Mouse (Mus musculus): ENCODE measurements around the gene Msrb1. TPM values are rescaled to one million over a fixed set of nuclear protein-coding genes. Genes with fewer than 3 reads are reported as not detected.
"Not testable (repeated sequence)": the region's sequence is repeated elsewhere in the genome, so short reads cannot be mapped to it uniquely, and the experiment has no call there.

The Msrb1 gene
- total RNA-seq, 2 experiments from 2014 or later = 75.1 to 93.3 TPM

DNA sequence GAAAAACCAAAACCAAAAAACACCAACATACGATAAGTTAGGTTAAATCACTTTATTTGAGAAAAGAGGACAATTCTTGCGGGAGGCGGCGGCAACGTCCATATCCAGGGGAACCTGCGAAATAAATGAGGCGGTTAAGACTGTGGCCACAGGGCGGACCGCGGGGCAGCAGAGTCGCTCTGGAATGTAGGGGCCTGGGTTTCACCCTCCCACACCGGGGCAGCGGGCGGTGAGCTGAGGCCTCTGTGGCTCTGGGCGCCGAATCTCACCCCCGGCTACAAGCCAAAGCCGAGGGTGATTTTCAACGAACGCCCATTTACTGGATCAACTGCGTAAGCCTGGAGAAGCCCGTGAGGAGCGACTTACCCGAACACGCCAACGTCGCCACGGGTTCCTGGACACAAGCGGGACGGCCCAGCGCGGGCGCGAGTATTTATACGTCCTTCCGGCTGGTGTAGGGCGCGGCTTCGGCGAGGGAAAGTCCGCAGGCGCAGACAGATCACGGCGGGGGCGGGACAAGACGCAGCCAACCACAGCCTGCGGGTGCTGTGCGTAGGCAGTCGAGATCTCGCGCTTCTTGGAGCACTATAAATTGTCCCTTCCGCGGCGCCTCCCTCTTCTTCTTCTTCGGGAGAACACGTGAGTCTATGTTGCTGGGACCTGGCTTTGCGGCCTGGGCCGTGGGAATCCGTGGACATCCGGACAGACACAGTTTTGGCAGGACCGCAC is 16.8 kb upstream of the Msrb1 start:
- peak; percentile 98 for DNase-seq

DNA sequence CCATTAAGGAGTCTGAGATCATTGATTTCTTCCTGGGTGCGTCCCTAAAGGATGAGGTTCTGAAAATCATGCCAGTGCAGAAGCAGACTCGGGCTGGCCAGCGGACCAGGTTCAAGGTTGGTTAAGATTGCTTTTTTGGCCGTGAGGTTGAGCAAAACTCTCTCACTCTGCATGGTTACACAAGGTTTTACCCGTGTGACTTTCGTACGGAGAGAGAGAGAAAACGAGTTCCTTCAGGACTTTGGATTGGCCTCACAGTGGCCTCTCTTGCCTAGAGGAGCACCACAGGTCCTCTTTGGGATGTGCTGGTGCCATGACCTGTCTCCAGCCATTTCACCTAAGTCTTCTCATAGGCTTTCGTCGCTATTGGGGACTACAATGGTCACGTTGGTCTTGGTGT is 15.8 kb upstream of the Msrb1 start:
- not testable (repeated sequence) for DNase-seq

DNA sequence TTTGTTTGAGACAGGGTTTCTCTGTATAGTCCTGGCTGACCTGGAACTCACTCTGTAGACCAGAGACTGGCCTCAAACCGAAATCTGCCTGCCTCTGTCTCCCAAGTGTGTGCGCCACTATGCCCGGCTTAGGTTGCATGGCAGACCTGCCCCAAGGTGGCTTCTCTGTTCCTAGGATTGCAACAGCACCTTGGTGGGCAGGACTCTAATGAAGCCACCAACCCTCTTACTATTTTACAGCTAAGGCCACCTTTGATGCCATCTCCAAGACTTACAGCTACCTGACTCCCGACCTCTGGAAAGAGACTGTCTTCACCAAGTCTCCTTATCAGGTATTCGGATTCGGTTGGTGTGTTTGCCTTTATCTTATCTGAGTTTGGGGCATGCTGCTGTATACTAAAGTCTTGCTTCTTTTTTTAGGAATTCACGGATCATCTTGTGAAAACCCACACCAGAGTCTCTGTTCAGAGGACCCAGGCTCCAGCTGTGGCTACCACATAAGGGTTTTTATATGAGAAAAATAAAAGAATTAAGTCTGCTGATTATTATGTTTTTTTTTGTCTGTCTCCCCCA is 15.0 kb upstream of the Msrb1 start:
- DNase-seq = not testable (repeated sequence)

DNA sequence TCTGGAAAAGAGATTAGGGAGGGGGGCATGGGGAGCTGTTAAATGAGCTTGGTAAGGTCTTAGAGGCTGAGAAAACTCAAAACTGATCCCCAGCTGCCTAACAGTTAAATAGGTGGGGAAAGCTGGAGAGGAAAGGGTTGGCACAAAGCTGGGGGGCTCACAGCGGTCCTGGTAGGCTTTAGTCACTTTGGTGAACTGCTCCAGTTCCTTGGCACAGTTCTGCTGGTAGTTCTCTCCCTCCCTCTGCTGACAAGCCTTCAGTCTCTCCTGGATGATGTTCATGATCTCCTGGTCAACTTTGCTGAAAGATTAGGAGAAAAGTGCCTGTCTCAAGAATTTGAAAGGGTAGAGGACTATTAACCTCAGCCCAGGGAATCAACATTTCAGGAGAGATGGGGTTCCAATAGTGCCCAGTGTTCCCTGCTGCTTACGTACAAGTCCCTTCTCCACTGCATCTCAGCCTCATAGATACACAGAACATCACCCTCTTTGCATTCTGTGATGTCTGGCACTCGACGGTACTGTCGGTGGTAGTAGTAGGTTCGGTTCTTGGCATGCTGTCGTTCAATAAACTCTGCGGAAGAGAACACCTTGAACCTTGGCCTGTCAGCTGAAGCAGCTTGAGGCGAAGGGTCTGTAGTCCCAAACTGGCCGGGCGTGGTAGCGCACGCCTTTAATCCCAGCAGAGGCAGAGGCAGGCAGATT is 14.1 kb upstream of the Msrb1 start:
- DNase-seq = no peak

DNA sequence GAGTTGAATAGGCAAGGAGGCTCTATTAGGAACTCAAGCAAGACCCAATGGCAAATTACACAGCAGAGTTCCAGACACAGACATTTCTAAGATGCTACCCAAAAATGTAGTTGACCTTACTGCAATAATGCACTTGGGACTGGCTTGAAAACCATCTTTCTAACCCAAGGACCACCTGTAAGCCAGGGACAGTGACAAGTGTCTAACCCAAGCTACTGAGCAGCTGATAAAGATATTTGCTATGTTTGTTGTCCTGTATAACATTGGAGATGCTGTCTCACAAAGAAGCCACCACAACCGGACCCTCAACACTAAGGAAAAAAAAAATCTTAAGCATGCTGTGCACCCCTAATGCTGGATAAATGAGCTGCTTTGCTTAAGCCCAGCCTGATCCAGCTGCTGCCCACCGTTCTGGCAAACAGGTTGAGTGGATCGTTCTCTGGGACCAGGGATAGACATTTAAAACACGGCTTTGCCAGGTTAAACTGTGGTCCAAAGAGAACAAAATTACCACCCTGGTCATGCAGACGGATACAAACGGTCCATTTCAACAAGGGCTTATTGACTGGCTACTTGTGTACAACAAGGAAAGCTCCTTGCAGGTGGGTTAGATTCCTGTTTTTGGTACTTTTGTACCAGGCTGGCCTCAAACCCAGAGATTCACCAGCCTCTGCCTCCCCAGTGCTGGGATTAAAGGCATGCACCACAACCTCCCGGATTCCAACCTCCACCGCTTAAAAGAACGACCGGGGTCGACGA is 13.1 kb upstream of the Msrb1 start:
- DNase-seq = no peak

DNA sequence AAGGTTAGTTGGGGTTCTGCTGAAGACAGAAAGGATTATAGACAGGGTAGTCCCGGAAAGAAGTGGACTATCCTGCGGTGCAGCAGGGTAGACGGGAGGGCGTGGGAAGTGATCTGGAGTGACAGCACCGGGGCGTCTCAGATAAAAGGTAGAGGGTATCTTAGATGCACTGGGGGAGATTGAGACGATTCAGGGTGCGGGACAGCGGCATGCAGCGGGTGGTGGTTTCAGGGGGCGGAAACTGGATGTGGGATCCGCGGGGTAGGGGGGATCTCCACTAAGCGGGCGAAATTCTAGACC is 12.6 kb upstream of the Msrb1 start:
- no peak for DNase-seq

DNA sequence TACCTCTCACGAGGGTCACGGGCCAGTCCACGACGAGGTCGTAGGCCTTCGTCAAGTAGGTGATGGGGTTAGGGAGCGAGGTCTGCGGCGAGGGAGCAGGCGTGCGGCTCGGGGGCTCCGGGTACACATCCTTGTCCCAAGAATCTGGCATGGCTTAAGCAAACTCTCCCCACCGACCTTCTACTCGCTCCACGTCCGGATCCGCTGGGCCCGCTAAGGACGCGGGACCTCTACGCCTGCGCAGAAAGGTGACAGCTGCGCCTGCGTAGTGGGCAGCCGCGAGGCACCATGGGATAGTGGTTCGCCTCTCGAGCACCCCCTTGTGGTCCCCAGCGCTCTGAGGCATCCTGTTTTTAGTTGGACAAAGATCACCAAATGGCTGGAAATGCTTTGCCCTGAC is 12.3 kb upstream of the Msrb1 start, which contains the start of gene Ndufb10:
Gene Ndufb10, minus strand, starts transcription at position 295 of the 400 bp plus-strand sequence.
- peak; percentile 99 for DNase-seq

- DNase-seq = no peak
Measured at GRCm38 (mm10) chr17:24725637-24726390, 10.6 kb upstream of the Msrb1 start.

- DNase-seq = no peak
Measured at GRCm38 (mm10) chr17:24727618-24728017, 8.8 kb upstream of the Msrb1 start, which contains the start of gene Rpl3l. Rpl3l (plus strand) TSS chr17:24727820.

GRCm38 (mm10) chr17:24728184-24728583 is 8.3 kb upstream of the Msrb1 start:
- no peak for DNase-seq

DNA sequence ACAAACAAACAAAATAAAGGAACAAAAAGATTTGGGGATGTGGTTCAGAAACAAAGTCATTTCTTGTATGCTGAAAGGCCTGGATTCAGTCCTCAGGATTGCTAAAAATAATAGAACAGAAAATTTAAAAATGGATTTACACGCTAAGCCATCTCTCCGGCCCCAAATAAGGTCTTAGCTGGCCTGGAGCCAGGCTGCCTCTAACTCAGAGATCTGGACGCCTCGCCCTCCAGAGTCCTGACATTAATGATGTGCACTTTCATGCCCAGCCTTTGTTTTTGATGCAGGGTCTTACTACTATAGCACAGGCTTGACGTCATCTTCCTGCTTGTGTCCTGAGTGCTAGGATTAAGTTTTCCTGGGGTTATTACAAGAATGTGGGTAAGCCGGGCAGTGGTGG is 7.4 kb upstream of the Msrb1 start:
- no peak for DNase-seq

- no peak for DNase-seq
Measured at GRCm38 (mm10) chr17:24730787-24731186, 5.7 kb upstream of the Msrb1 start.

DNA sequence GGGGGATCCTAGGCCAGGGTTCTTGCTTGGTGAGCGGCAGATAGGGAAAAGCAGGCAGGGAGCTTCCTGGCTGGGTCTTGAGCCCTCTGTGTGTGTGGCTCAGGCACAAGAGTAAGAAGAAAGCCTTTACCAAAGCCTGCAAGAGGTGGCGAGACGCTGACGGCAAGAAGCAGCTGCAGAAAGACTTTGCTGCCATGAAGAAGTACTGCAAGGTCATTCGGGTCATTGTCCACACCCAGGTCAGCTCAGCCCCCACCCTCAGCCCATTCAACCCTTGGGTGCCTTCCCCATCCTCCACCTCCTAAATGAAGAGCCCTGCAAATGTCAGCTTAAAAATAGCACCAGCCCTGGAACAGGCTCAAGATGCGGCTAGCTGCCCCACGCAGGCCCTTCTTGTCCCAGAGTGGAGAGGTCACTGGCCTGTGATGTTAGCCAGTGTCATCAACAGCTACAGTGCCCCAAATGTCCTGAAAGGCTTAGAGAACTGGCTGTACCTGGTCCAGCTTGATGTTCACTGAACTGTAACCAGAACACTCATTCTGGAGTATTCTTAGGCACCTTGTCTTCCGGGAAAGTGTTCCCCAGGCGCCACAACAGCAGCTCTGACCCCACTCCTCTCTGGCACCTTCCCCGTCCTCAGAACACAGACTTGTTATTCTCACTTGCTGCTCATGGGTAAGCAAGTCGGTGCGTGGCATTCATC is 4.1 kb upstream of the Msrb1 start:
- no peak for DNase-seq

- DNase-seq = no peak
Measured at GRCm38 (mm10) chr17:24733434-24734050, 2.9 kb upstream of the Msrb1 start.

GRCm38 (mm10) chr17:24734513-24734912 is 1.9 kb upstream of the Msrb1 start:
- no peak for DNase-seq

- DNase-seq = no peak
Measured at GRCm38 (mm10) chr17:24735446-24735845, 996 bp upstream of the Msrb1 start.

GRCm38 (mm10) chr17:24737135-24737810 is 831 bp downstream of the Msrb1 start:
- DNase-seq = no peak

DNA sequence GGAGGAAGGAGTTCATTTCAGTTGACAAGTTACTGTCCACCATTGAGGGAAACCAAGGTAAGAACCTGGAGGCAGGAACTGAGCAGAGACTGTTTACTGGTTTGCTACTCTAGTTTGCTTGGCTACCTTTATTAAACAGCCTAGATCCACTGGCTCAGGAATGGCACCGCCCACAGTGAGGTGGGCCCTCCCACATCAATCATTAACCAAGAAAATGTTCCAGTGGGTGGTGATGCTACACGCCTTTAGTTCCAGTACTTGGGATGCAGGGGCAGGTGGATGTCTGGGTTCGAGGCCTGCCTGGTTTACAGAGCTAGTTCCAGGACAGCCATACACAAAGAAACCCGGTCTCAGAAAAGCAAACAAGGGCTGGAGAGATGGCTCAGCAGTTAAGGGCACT is 1.8 kb downstream of the Msrb1 start:
- no peak for DNase-seq

DNA sequence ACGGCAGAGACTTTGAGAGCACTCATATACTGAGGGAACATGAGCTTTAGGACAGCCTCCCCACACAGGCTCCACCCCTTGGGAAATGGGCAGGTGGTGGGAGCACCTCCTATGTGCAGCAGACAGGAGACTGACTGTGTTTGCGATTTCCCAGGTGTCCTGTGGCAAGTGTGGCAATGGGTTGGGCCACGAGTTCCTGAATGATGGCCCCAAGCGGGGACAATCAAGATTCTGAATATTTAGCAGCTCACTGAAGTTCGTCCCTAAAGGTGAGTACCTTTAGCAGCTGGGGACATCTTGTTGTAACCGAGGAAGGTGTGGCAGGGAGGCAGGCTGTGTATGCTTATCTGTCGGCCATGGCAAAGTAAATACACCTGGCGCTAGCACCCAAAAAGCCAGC is 3.5 kb downstream of the Msrb1 start:
- DNase-seq = no peak

- DNase-seq = peak; percentile 51
Measured at GRCm38 (mm10) chr17:24742307-24742706, 5.9 kb downstream of the Msrb1 start.

Measured in adrenal gland, postnatal 10 days (tissue).